Mouse (Mus musculus): ENCODE data around the gene 1700080O16Rik. TPM values are rescaled to one million over a fixed set of nuclear protein-coding genes. Genes with fewer than 3 reads are reported as not detected.

The 1700080O16Rik gene
- not detected in 2 replicates for polyA plus RNA-seq (2014; fragmentation: Nextera tagmentation; extraction: Ambion mirVana)

DNA sequence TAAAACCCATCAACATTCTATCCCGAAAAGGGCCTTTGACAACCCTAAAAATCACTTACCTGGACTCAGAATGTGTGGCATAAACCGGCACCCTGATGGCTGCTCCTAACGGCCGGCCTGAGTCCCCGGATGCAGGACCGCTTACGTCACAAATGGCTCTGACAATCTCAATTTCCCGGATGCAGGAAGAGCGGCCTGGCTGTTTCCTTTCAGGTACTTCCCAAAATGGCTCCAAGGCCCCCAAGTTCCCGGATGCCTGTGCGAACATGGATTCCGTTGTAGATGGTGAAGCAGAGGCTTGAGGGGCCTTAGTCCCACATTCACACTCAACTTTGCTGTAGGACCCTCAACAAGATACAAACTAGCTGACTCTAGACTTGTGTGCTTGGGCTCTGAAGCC, at the start of gene 1700080O16Rik:
TSS of gene 1700080O16Rik (minus strand) at position 101 of the 400 bp plus-strand sequence.
- no peak within 1 kb of the TSS for H3K4me3 ChIP-seq (ENCODE audit: low read depth, low read length)
- no peak for DNase-seq
- no peak within 1 kb of the TSS for H3K27ac ChIP-seq (ENCODE audit: low read depth)
- H3K9me3 ChIP-seq (ENCODE audit: low read depth, low read length) = no peaks in the 10 kb centered on the region
- H3K4me2 ChIP-seq = no peak within 1 kb of the TSS
- TF ChIP-seq CTCF (IDR thresholded peaks at IDR 0.05; ENCODE audit: low read depth) = no peak
- no peaks in the 10 kb centered on the region for H3K27me3 ChIP-seq (ENCODE audit: insufficient read depth, low read length)
- H3K36me3 ChIP-seq (ENCODE audit: insufficient read depth) = no peaks in the 10 kb centered on the region
- no peak within 1 kb of the TSS for H3K9ac ChIP-seq
- no peak for ATAC-seq (ENCODE audit: insufficient read depth)
- H3K4me1 ChIP-seq (ENCODE audit: insufficient read depth) = no peaks in the 10 kb centered on the region
- 92% methylated on average over 12 of the region's 12 CpGs for WGBS

DNA sequence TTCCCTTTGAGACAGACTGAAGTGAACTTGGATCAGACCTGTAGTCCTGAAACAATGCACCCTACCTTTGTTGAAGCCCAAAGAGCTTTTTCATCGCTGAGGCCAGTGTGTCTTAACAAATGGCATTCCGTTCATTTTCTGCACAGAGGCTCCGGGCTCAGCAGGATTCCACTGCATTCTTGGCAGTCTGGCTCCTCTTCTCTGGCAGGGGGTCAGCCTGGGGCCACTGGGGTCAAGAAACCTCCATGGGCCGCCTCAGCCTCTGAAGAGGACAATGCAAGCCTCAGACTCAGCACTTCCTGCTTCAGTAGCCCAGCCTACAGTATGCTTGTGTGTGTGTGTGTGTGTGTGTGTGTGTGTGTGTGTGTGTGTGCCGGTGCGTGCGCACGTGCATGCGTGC, 45.1 kb upstream of the 1700080O16Rik start:
- Histone ChIP-seq H3K9me3 (ENCODE audit: low read depth, low read length) (no peaks in the 10 kb centered on the region), H3K27me3 (ENCODE audit: insufficient read depth, low read length) (no peaks in the 10 kb centered on the region), H3K4me2 (no peak overlapping the region), H3K36me3 (ENCODE audit: insufficient read depth) (no peaks in the 10 kb centered on the region), H3K4me1 (ENCODE audit: insufficient read depth) (no peaks in the 10 kb centered on the region), H3K4me3 (ENCODE audit: low read depth, low read length) (no peak overlapping the region), H3K27ac (ENCODE audit: low read depth) (no peak overlapping the region), H3K9ac (no peak overlapping the region)
- no peak for TF ChIP-seq CTCF (IDR thresholded peaks at IDR 0.05; ENCODE audit: low read depth)
- DNase-seq = peak; percentile 34
- 0 out of 2 replicates have a peak, but pooled peaks have one; percentile 11 for ATAC-seq (ENCODE audit: insufficient read depth)
- 54% methylated on average over 9 of the region's 9 CpGs for WGBS

DNA sequence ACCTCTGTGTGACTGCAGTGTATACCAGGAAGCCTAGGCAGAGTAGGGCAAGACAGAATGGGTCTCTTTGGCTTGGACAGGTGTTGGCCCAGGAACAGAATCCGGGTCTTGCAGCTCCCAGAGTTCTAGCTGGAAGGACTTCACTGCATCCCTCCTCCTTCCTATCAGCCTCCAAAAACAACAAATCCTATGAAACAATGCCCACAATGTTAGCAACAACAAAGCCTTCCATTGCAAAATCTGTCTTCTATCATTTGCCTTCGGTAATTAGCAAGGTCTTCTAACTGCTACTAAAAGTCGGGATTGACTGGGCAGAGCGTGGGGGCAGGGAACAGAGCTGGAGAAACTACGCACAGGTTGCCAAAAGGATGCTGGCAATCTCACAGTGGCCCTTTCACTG, 27.5 kb upstream of the 1700080O16Rik start:
- ATAC-seq (ENCODE audit: insufficient read depth) (no peak), DNase-seq (no peak)
- no peaks in the 10 kb centered on the region for H3K4me1 ChIP-seq (ENCODE audit: insufficient read depth)
- 65% methylated on average over 5 of the region's 5 CpGs for WGBS
- H3K9ac ChIP-seq = no peak overlapping the region
- H3K4me3 ChIP-seq (ENCODE audit: low read depth, low read length) = no peak overlapping the region
- H3K27ac ChIP-seq (ENCODE audit: low read depth) = no peak overlapping the region
- no peaks in the 10 kb centered on the region for H3K9me3 ChIP-seq (ENCODE audit: low read depth, low read length)
- no peaks in the 10 kb centered on the region for H3K36me3 ChIP-seq (ENCODE audit: insufficient read depth)
- no peak for TF ChIP-seq CTCF (IDR thresholded peaks at IDR 0.05; ENCODE audit: low read depth)
- no peaks in the 10 kb centered on the region for H3K27me3 ChIP-seq (ENCODE audit: insufficient read depth, low read length)
- H3K4me2 ChIP-seq = no peak overlapping the region

GRCm38 (mm10) chrX:51999426-51999825, 26.9 kb upstream of the 1700080O16Rik start:
- Histone ChIP-seq H3K9ac (no peak overlapping the region), H3K4me3 (ENCODE audit: low read depth, low read length) (no peak overlapping the region), H3K4me2 (no peak overlapping the region), H3K27ac (ENCODE audit: low read depth) (no peak overlapping the region), H3K9me3 (ENCODE audit: low read depth, low read length) (no peaks in the 10 kb centered on the region), H3K4me1 (ENCODE audit: insufficient read depth) (no peaks in the 10 kb centered on the region), H3K36me3 (ENCODE audit: insufficient read depth) (no peaks in the 10 kb centered on the region), H3K27me3 (ENCODE audit: insufficient read depth, low read length) (no peaks in the 10 kb centered on the region)
- WGBS = 38% methylated on average over 4 of the region's 4 CpGs
- ATAC-seq (ENCODE audit: insufficient read depth) (no peak; the same call in 1 of the 2 replicates), DNase-seq (peak; percentile 40)
- 0 out of 2 replicates have a peak, but pooled peaks have one; percentile 14 for TF ChIP-seq CTCF (IDR thresholded peaks at IDR 0.05; ENCODE audit: low read depth)

DNA sequence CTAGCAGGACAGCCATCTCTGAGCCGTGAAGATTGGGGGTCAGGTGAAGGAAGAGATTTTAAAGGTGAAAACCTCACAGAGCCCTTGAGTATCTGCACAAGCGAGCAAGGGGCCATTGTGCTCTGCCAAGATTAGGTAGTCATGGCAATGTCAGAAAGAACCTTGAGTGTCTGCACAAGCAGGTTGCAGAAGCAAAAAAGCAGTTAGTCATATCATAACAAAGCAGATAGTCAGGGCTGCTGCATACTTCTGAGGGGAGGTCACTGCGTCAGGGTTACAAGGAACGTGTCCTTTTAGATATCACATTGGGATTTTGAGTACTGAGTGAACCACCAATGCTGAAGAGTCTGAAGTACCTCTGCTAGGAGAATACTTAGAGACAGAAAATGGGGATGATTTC, 3.8 kb upstream of the 1700080O16Rik start:
- no peaks in the 10 kb centered on the region for H3K36me3 ChIP-seq (ENCODE audit: insufficient read depth)
- no peak for DNase-seq
- TF ChIP-seq CTCF (IDR thresholded peaks at IDR 0.05; ENCODE audit: low read depth) = no peak
- H3K27ac ChIP-seq (ENCODE audit: low read depth) = no peak overlapping the region
- H3K4me3 ChIP-seq (ENCODE audit: low read depth, low read length) = no peak overlapping the region
- no peak overlapping the region for H3K9ac ChIP-seq
- WGBS = 39% methylated on average over 4 of the region's 4 CpGs
- H3K4me1 ChIP-seq (ENCODE audit: insufficient read depth) = no peaks in the 10 kb centered on the region
- H3K4me2 ChIP-seq = no peak overlapping the region
- ATAC-seq (ENCODE audit: insufficient read depth) = no peak
- H3K9me3 ChIP-seq (ENCODE audit: low read depth, low read length) = no peaks in the 10 kb centered on the region
- no peaks in the 10 kb centered on the region for H3K27me3 ChIP-seq (ENCODE audit: insufficient read depth, low read length)

GRCm38 (mm10) chrX:51974618-51975017, 2.0 kb upstream of the 1700080O16Rik start:
- TF ChIP-seq CTCF (IDR thresholded peaks at IDR 0.05; ENCODE audit: low read depth) = no peak
- no peak for DNase-seq
- Histone ChIP-seq H3K4me1 (ENCODE audit: insufficient read depth) (no peaks in the 10 kb centered on the region), H3K9me3 (ENCODE audit: low read depth, low read length) (no peaks in the 10 kb centered on the region), H3K36me3 (ENCODE audit: insufficient read depth) (no peaks in the 10 kb centered on the region), H3K27ac (ENCODE audit: low read depth) (no peak overlapping the region), H3K27me3 (ENCODE audit: insufficient read depth, low read length) (no peaks in the 10 kb centered on the region), H3K9ac (no peak overlapping the region), H3K4me3 (ENCODE audit: low read depth, low read length) (no peak overlapping the region), H3K4me2 (no peak overlapping the region)
- ATAC-seq (ENCODE audit: insufficient read depth) = no peak

GRCm38 (mm10) chrX:51948071-51948470, 24.5 kb downstream of the 1700080O16Rik start:
- 84% methylated on average over 3 of the region's 3 CpGs for WGBS
- H3K9ac ChIP-seq = no peak overlapping the region
- TF ChIP-seq CTCF (IDR thresholded peaks at IDR 0.05; ENCODE audit: low read depth) = no peak
- no peak overlapping the region for H3K4me2 ChIP-seq
- DNase-seq = peak; percentile 50
- no peaks in the 10 kb centered on the region for H3K9me3 ChIP-seq (ENCODE audit: low read depth, low read length)
- ATAC-seq (ENCODE audit: insufficient read depth) = no peak
- no peaks in the 10 kb centered on the region for H3K36me3 ChIP-seq (ENCODE audit: insufficient read depth)
- H3K27me3 ChIP-seq (ENCODE audit: insufficient read depth, low read length) = no peaks in the 10 kb centered on the region
- no peak overlapping the region for H3K27ac ChIP-seq (ENCODE audit: low read depth)
- no peaks in the 10 kb centered on the region for H3K4me1 ChIP-seq (ENCODE audit: insufficient read depth)
- H3K4me3 ChIP-seq (ENCODE audit: low read depth, low read length) = no peak overlapping the region

GRCm38 (mm10) chrX:51938076-51938475, 34.5 kb downstream of the 1700080O16Rik start:
- Histone ChIP-seq H3K27me3 (ENCODE audit: insufficient read depth, low read length) (no peaks in the 10 kb centered on the region), H3K9me3 (ENCODE audit: low read depth, low read length) (no peaks in the 10 kb centered on the region), H3K4me2 (no peak overlapping the region), H3K4me3 (ENCODE audit: low read depth, low read length) (no peak overlapping the region), H3K36me3 (ENCODE audit: insufficient read depth) (no peaks in the 10 kb centered on the region), H3K4me1 (ENCODE audit: insufficient read depth) (no peaks in the 10 kb centered on the region), H3K27ac (ENCODE audit: low read depth) (no peak overlapping the region), H3K9ac (no peak overlapping the region)
- DNase-seq = no peak
- no peak for ATAC-seq (ENCODE audit: insufficient read depth)
- no peak for TF ChIP-seq CTCF (IDR thresholded peaks at IDR 0.05; ENCODE audit: low read depth)
- WGBS = 61% methylated on average over 5 of the region's 5 CpGs

Data from lung, embryonic 14.5 days (tissue).